Mouse (Mus musculus) midbrain, embryonic 12.5 days (tissue): ENCODE measurements at regions not wholly inside any gene's neighbourhood (a gene's known extent, or its start where the extent isn't known, plus 50 kb on each side); places are given as distances from the start of the nearest gene placed in this dataset.

ENCODE experiments used
- ATAC-seq: fragments of 200-750 bp; cut with Nextera tagmentation; 2 replicates; pipeline ENCODE4 v1.8.0; 2017; ENCODE audit warnings: low read depth, moderate TSS enrichment, moderate library complexity; ENCODE audit not compliant: low FRiP score
- H3K27ac ChIP-seq: fragments of 300-500 bp; sonication (generic); replicated peaks from 2 replicates; pipeline ENCODE4 v1.5.1; 2016; ENCODE audit warnings: mild to moderate bottlenecking
- H3K27me3 ChIP-seq: fragments of 300-500 bp; sonication (generic); 2 replicates; pipeline ENCODE4 v1.6.1; 2016; ENCODE audit warnings: mild to moderate bottlenecking
- H3K36me3 ChIP-seq: fragments of 300-500 bp; sonication (generic); 2 replicates; pipeline ENCODE4 v1.6.1; 2016
- H3K4me1 ChIP-seq: fragments of 300-500 bp; sonication (generic); 2 replicates; pipeline ENCODE4 v1.6.1; 2016
- H3K4me2 ChIP-seq: fragments of 300-500 bp; sonication (generic); replicated peaks from 2 replicates; pipeline ENCODE4 v1.6.1; 2016; ENCODE audit warnings: mild to moderate bottlenecking, moderate library complexity
- H3K4me3 ChIP-seq: fragments of 300-500 bp; sonication (generic); 2 replicates; pipeline ENCODE4 v1.5.1; 2016; ENCODE audit warnings: mild to moderate bottlenecking
- H3K9ac ChIP-seq: fragments of 300-500 bp; sonication (generic); replicated peaks from 2 replicates; pipeline ENCODE4 v1.6.1; 2016; ENCODE audit warnings: mild to moderate bottlenecking, moderate library complexity
- H3K9me3 ChIP-seq: fragments of 300-500 bp; sonication (generic); 2 replicates; pipeline ENCODE4 v1.6.1; 2016; ENCODE audit warnings: mild to moderate bottlenecking
- WGBS: fragments of 180-500 bp; shearing (Covaris S2); methylation state at CpG from one replicate; pipeline ENCODE4 v1.1.7; 2016; 5-methylcytosine and 5-hydroxymethylcytosine counted together

DNA sequence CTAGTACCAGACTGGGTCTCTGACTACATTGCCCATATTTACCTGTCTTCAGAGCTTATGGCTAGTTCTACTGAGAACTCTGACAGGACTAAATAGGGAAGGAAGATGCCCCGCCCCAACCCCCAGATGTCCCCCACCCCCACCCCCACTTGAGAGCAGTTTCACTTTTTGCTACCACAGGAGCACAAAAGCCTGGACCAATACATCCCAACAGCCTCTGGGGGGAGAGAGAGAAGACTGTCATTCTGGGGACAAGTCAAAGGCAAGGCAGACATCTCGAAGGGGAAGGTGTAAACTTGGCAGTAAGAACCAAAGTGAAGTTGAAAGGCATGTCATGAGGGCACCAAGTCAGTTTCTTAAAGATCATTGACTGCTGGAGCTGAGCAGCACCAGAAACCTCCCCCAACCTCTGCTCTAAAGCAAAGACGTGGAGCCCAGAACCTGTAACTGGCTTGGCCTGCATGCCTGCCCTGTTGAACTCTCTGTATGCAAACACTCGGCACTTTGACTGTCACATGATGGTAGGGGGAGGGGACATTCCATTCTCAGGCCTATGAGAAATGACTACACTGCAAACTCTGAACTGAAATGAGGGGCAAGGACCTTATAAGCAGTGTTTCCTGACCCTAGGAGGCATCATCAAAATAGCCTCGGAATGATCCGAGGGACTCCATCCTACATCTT is 123.3 kb downstream of the Psat1 start:
- Histone ChIP-seq H3K9ac (no peak overlapping the region), H3K4me3 (no peak overlapping the region), H3K4me2 (no peak overlapping the region), H3K36me3 (no peaks in the 10 kb centered on the region), H3K27ac (no peak overlapping the region), H3K27me3 (no peaks in the 10 kb centered on the region), H3K9me3 (no peaks in the 10 kb centered on the region), H3K4me1 (no peaks in the 10 kb centered on the region; the same call in 1 of the 2 replicates)
- ATAC-seq = no peak
- 84% methylated on average over 6 of the region's 6 CpGs for WGBS

DNA sequence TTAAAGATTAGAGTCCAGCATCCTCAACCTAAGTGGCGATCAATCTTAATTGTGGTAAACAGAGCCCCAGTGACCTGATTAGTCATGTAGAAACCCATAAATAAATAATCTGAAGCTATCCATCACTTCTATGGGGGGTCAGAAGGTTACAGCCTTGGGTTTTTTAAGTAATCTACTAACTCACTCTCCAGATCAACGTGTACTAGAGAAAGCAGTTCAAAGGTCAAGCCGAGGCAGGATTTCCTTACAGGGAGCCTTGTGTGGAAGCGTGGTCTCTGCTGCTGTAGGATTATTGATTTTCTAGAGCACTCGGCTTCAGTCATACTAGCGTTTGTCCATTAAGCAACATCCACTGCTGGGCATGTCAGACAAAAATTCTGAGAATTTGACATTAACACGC is 127.1 kb downstream of the Psat1 start:
- no peak overlapping the region for H3K4me3 ChIP-seq
- no peaks in the 10 kb centered on the region for H3K9me3 ChIP-seq
- H3K9ac ChIP-seq = no peak overlapping the region
- H3K4me2 ChIP-seq = no peak overlapping the region
- no peaks in the 10 kb centered on the region for H3K4me1 ChIP-seq
- ATAC-seq = no peak
- peaks cover 11% of the 10 kb centered on the region for H3K27me3 ChIP-seq
- no peak overlapping the region for H3K27ac ChIP-seq
- H3K36me3 ChIP-seq = no peaks in the 10 kb centered on the region
- WGBS = 70% methylated on average over 7 of the region's 7 CpGs

DNA sequence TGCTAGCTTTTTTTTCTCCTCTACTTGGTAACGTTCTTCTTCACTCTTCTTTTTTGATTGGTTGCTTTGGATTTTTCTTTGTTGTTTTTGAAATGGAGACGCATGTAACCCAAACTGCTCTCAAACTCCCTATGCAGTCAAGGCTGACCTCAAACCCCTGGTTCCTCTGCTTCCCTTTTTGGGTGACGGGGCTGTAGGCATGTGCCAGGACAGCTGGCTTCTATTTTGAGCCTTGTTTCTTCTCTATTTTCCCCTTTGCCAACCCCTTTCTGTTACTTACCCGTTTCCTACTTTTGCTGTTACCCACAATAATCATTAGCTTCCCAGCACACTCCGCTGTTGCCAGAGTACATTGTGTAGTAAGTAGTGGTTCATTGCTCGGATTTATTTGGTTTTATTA is 132.0 kb downstream of the Psat1 start:
- Histone ChIP-seq H3K9me3 (no peaks in the 10 kb centered on the region), H3K27me3 (peaks cover 38% of the 10 kb centered on the region), H3K4me1 (no peaks in the 10 kb centered on the region), H3K36me3 (no peaks in the 10 kb centered on the region), H3K9ac (no peak overlapping the region), H3K4me2 (no peak overlapping the region), H3K4me3 (no peak overlapping the region), H3K27ac (no peak overlapping the region)
- 80% methylated on average over 6 of the region's 6 CpGs for WGBS
- ATAC-seq = no peak

DNA sequence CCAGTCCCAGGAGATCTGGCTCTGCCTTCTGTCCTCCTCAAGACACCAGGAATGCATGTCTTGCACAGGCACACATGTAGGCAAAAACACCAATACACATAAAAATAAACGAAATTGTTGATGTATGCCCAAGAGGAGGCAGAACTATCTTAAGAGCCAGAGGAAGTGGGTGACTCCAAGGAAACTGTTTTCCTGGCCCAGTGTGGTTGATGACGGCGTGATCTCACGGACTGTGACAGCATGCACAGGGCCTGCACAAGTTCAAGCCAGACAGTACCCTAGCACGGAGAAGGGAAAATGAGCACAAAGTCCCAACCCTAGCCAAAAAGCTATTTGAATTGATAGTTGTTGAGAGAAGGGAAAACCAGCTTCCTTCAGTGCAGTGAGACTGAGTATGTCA is 138.1 kb downstream of the Psat1 start:
- Histone ChIP-seq H3K4me2 (no peak overlapping the region), H3K36me3 (no peaks in the 10 kb centered on the region), H3K27me3 (peaks cover 78% of the 10 kb centered on the region), H3K27ac (no peak overlapping the region), H3K9me3 (no peaks in the 10 kb centered on the region), H3K4me1 (peaks cover 7% of the 10 kb centered on the region), H3K4me3 (no peak overlapping the region), H3K9ac (no peak overlapping the region)
- 90% methylated on average over 5 of the region's 5 CpGs for WGBS
- no peak for ATAC-seq

DNA sequence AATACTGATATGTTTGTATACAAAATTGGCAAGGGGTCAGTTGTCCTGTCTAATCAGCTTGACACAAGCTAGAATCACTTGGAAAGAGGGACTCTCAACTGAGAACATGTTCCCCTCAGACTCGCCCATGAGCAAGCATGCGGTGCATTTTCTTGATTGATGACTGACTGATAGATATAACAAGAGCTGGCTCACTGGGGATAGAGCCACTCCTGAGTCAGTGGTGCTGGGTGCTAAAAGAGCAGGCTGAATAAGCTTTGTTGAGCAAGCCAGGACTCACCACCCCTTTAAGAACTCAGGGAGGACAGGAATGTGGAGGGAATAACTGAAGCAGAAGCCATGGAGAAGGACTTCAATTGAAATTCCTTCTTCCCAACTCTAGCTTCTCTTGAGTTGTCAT is 139.5 kb downstream of the Psat1 start:
- Histone ChIP-seq H3K4me3 (no peak overlapping the region), H3K4me1 (peaks cover 20% of the 10 kb centered on the region), H3K27me3 (peaks cover 70% of the 10 kb centered on the region), H3K4me2 (no peak overlapping the region), H3K36me3 (no peaks in the 10 kb centered on the region), H3K9ac (no peak overlapping the region), H3K27ac (no peak overlapping the region), H3K9me3 (no peaks in the 10 kb centered on the region)
- no peak for ATAC-seq
- WGBS = 87% methylated on average over 2 of the region's 2 CpGs

DNA sequence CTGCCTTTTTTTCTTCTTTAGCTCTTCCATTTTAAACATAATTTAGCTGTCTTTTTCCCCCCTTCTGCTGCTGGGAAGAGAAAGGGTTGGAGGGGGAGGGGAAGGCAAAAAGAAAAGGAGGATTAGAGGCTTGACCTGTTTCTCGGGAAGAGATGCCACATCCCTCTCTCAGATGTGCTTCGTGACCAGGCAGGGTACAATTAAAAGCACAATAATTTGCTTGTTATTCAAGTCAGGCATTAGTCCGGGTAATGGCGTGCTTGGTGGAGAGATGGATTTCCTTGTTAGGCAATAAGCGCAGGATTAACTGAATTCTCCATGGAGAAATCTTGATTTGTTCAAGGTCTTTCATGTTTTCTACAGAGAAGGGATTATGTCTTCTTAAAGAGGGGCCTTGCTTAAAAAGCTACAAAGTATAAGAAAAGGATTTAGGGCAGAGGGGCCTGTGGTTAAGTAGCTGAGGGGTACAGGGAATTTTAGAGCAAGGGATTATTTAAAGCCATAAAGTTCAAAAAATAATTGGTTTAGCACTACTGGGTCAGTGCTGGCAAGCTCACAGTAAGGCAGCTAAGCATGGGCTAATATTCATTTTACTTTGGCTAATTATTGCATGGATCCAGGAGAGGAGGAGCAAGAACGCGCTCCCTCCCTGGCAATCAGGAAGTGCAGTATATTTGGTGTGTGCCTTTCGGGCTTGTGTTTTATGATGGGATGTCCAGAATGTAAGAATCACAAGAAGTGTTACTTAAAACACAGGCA is 143.8 kb downstream of the Psat1 start:
- Histone ChIP-seq H3K27me3 (peaks cover 69% of the 10 kb centered on the region), H3K4me1 (peaks cover 42% of the 10 kb centered on the region), H3K9me3 (no peaks in the 10 kb centered on the region), H3K4me2 (peak overlapping the region; percentile 55; the same call in 1 of the 2 replicates), H3K36me3 (no peaks in the 10 kb centered on the region), H3K9ac (no peak overlapping the region), H3K4me3 (no peak overlapping the region), H3K27ac (peak overlapping the region; percentile 68)
- WGBS = 8% methylated on average over 8 of the region's 8 CpGs
- ATAC-seq = peak; percentile 89

DNA sequence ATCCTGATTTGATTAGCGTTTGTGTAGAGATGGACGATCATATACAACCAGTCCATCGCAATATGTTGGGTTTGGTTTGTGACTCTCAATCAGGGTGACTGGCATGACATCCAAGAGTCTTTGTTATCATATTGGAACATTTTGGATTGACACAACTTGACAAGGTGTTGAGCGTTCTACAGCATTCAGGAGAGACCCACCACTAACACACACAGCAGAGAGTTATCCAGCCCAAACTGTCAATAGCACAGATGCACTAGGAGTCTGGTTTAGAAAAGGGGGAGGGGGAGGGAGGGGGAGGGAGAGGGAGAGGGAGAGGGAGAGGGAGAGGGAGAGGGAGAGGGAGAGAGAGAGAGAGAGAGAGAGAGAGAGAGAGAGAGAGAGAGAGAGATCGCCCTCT is 144.5 kb downstream of the Psat1 start:
- Histone ChIP-seq H3K9ac (no peak overlapping the region), H3K27me3 (peaks cover 69% of the 10 kb centered on the region), H3K4me2 (peak overlapping the region; percentile 55), H3K36me3 (no peaks in the 10 kb centered on the region), H3K9me3 (no peaks in the 10 kb centered on the region), H3K4me3 (no peak overlapping the region), H3K4me1 (peaks cover 42% of the 10 kb centered on the region), H3K27ac (peak overlapping the region; percentile 68)
- ATAC-seq = peak; percentile 36; the same call in 1 of the 2 replicates
- WGBS = 43% methylated on average over 5 of the region's 5 CpGs

DNA sequence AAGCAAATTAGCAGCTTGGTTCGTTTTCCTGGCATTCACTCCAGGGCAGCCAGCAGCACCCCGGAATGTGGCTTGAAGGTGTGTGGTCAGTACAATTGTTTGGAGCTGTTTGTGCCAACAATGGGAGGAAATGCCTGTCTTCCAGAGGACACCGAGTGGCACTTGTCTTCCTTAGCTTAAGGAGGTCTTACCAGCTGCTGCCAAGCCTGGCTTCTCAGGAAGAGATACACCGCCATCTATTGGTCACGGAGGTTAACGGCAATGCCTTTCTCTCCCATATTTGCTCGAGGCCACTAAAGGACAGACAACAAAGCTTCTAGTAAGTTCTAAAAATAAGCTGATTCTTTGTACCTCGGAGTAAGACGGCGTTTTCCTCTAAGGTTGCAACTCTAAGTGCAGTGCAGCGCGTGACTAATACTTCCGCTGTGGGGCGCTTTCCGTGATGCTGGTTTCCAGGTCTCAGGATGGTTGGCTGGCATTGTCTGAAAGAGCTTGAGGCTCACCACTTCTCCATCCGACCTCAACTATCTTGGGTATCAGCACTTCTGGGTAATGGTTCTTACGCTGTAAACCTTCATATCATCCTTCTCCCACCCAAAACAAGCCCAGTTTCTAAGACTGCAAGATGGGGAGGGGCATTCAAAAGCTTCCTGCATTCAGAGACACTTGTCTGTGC is 145.2 kb downstream of the Psat1 start:
- peak overlapping the region; percentile 49 for H3K9ac ChIP-seq
- peaks cover 70% of the 10 kb centered on the region for H3K27me3 ChIP-seq
- H3K4me1 ChIP-seq = peaks cover 42% of the 10 kb centered on the region
- H3K9me3 ChIP-seq = no peaks in the 10 kb centered on the region
- peak overlapping the region; percentile 33 for H3K4me3 ChIP-seq
- peak overlapping the region; percentile 71 for H3K27ac ChIP-seq
- 4% methylated on average over 16 of the region's 17 CpGs for WGBS
- peak overlapping the region; percentile 55 for H3K4me2 ChIP-seq
- H3K36me3 ChIP-seq = no peaks in the 10 kb centered on the region
- ATAC-seq = peak; percentile 55

DNA sequence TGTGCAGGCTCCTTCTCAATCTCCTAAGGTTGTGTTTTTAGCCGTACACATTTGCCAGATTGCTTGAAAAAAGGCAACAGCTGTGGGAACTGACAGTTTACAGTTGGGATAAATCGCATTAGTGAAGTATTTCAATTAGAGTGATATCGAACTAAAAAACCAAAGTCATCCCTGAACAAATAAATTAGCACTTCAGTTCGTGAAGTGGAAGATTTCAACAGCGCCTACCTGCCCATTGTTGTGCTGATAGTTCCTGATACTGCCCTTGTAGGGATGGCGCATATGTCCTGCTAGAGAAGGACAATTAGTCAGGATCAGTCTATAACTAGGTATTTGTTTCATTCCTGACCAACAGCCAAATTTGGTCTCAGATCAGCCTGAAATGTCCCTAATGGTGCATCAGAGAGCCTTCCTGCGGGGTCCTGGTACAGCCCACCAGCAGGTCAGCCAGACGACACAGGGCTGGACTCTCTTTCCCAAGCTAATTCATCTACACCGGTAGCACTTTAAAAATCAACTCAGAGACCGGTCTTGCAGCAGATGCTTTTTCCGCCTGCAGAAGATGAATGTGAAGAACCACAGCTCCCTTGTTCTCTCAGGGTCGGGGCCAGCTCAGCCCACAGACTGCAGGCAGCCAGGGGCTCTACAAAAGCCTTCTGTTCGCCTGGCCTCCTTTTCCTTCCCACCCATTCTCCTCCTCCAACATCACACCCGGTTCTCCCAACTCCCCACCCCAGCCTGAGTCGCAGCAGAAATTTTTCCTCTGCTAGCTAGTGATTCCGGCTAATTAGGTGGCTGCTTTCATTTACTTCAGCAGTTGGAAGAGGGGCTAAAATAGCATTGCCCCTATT is 146.1 kb downstream of the Psat1 start:
- Histone ChIP-seq H3K9ac (peak overlapping the region; percentile 49), H3K27ac (peak overlapping the region; percentile 71), H3K4me2 (peak overlapping the region; percentile 55), H3K9me3 (no peaks in the 10 kb centered on the region), H3K4me1 (peaks cover 42% of the 10 kb centered on the region), H3K4me3 (peak overlapping the region; percentile 33), H3K27me3 (peaks cover 70% of the 10 kb centered on the region), H3K36me3 (no peaks in the 10 kb centered on the region)
- peak; percentile 52 for ATAC-seq
- 16% methylated on average over 16 of the region's 16 CpGs for WGBS

DNA sequence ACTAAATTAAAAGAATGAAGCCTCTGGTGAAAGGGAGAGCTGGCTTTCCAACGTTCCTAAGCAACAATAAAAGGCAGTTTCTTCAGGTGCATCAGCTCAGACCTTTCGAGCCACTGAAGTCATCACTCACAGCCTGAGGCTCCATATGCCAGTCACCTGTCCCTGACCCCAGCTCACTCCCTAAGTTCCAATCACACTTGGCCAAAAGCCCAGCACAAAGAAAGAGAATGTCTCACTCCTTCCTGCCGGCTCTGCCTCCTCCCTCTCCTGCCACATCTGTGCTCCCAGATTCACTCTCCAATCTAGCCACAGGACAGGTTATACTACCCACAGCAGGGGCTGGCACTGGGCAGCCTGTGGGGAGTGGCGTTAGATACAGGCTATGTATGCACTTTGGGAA is 150.7 kb downstream of the Psat1 start:
- no peak overlapping the region for H3K4me2 ChIP-seq
- WGBS = 61% methylated on average over 4 of the region's 4 CpGs
- H3K27ac ChIP-seq = no peak overlapping the region
- no peak for ATAC-seq
- no peak overlapping the region for H3K9ac ChIP-seq
- no peaks in the 10 kb centered on the region for H3K36me3 ChIP-seq
- no peaks in the 10 kb centered on the region for H3K9me3 ChIP-seq
- peaks cover 13% of the 10 kb centered on the region for H3K4me1 ChIP-seq
- peaks cover 75% of the 10 kb centered on the region for H3K27me3 ChIP-seq
- H3K4me3 ChIP-seq = no peak overlapping the region

DNA sequence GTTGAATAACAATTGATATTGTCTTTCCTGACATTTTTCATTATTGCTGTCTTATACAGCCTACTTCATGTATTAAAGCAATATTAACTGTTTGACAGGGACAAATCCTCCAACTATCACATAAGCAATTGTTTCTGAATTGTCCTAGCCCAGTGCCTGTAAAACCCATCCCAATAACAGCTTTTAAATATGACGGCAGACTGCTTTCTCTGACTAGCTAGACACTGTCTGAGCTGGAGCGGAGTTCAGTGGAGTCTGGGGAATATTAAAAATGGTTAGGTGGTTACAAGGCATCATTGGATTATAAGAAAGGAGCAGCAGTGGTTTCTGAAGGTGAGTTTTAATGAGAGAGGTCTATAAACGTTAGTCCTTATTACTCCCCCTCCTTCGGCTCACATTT is 155.2 kb downstream of the Psat1 start:
- no peak overlapping the region for H3K9ac ChIP-seq
- H3K9me3 ChIP-seq = no peaks in the 10 kb centered on the region
- no peak overlapping the region for H3K4me3 ChIP-seq
- no peak overlapping the region for H3K27ac ChIP-seq
- H3K4me1 ChIP-seq = peaks cover 10% of the 10 kb centered on the region
- WGBS = 69% methylated on average over 4 of the region's 4 CpGs
- H3K27me3 ChIP-seq = peaks cover 68% of the 10 kb centered on the region
- H3K4me2 ChIP-seq = no peak overlapping the region
- no peaks in the 10 kb centered on the region for H3K36me3 ChIP-seq
- no peak for ATAC-seq
